Mouse (Mus musculus): ENCODE measurements at regions not wholly inside any gene's neighbourhood (a gene's known extent, or its start where the extent isn't known, plus 50 kb on each side); places are given as distances from the start of the nearest gene placed in this dataset.

- H3K27me3 ChIP-seq (ENCODE audit: control insufficient read depth, insufficient read depth, low read length), result no peaks in the 10 kb centered on the region
- H3K27ac ChIP-seq (replicated peaks; ENCODE audit: low read depth, low read length), result no peak overlapping the region
- WGBS, result 54% methylated on average over 4 of the region's 4 CpGs
- H3K4me1 ChIP-seq (ENCODE audit: control insufficient read depth, insufficient read depth, low read length), result peaks cover 5% of the 10 kb centered on the region; the same call in 1 of the 2 replicates
- no peaks in the 10 kb centered on the region for H3K36me3 ChIP-seq (ENCODE audit: control insufficient read depth, insufficient read depth, low read length)
- no peak overlapping the region for H3K4me3 ChIP-seq (replicated peaks; ENCODE audit: low read length)
- H3K4me2 ChIP-seq (replicated peaks; ENCODE audit: low read depth, low read length, severe bottlenecking), result no peak overlapping the region
- DNase-seq (ENCODE audit: low spot score) (no peak), ATAC-seq (ENCODE audit: low FRiP score, low read depth) (peak; percentile 47)
- no peak overlapping the region for H3K9ac ChIP-seq (ENCODE audit: low read depth, low read length, severe bottlenecking)
- no peaks in the 10 kb centered on the region for H3K9me3 ChIP-seq (ENCODE audit: control insufficient read depth, low read length)
- TF ChIP-seq POLR2A (IDR thresholded peaks at IDR 0.05; ENCODE audit: borderline replicate concordance, extremely low read depth, insufficient read depth, insufficient read length), result no peak
Observed at GRCm38 (mm10) chr17:81189996-81190395, 125.1 kb upstream of the Thumpd2 start.

- Histone ChIP-seq H3K4me3 (replicated peaks; ENCODE audit: low read length) (no peak overlapping the region), H3K9ac (ENCODE audit: low read depth, low read length, severe bottlenecking) (no peak overlapping the region), H3K36me3 (ENCODE audit: control insufficient read depth, insufficient read depth, low read length) (no peaks in the 10 kb centered on the region), H3K4me1 (ENCODE audit: control insufficient read depth, insufficient read depth, low read length) (no peaks in the 10 kb centered on the region), H3K9me3 (ENCODE audit: control insufficient read depth, low read length) (no peaks in the 10 kb centered on the region), H3K27ac (replicated peaks; ENCODE audit: low read depth, low read length) (no peak overlapping the region), H3K27me3 (ENCODE audit: control insufficient read depth, insufficient read depth, low read length) (no peaks in the 10 kb centered on the region), H3K4me2 (replicated peaks; ENCODE audit: low read depth, low read length, severe bottlenecking) (no peak overlapping the region)
- 88% methylated on average over 1 of the region's 1 CpGs for WGBS
- TF ChIP-seq POLR2A (IDR thresholded peaks at IDR 0.05; ENCODE audit: borderline replicate concordance, extremely low read depth, insufficient read depth, insufficient read length), result no peak
- ATAC-seq (ENCODE audit: low FRiP score, low read depth) (no peak), DNase-seq (ENCODE audit: low spot score) (no peak)
Observed at GRCm38 (mm10) chr17:81185685-81186084, 120.8 kb upstream of the Thumpd2 start.

DNA sequence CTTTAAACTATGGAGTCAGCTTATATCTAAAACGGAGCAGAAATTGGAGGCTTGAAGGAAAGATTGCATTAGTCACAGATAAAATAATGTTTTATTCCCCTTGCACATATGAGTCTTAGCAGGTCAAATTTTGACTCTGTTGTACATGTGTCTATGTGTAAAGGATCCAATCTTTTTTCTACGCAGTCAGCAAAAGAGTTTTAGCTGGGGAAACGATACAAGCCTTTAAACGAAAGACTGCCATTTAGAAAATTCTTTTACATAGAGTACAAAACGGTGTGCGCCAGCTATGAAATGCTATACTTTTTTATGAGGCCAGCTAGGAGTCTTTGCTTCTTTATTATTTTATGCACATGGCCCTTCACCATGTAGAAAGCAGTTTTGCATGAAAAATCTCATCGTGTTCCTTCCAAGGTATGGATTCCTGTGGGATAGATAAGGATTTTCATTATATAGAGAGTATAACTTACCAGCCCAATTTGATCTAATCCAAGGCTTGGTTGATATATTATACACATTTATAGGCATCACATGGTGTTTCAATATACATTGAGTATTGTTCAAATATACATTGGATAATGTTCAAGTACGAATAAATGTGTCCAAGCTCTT lies 116.0 kb upstream of the Thumpd2 start:
- peak overlapping the region; percentile 50 for H3K27ac ChIP-seq (replicated peaks; ENCODE audit: low read depth, low read length)
- peak; percentile 86 for ATAC-seq (ENCODE audit: low FRiP score, low read depth)
- 48% methylated on average over 8 of the region's 8 CpGs for WGBS

GRCm38 (mm10) chr17:81176306-81176705 lies 111.4 kb upstream of the Thumpd2 start:
- no peaks in the 10 kb centered on the region for H3K36me3 ChIP-seq (ENCODE audit: control insufficient read depth, insufficient read depth, low read length)
- no peak overlapping the region for H3K9ac ChIP-seq (ENCODE audit: low read depth, low read length, severe bottlenecking)
- no peaks in the 10 kb centered on the region for H3K27me3 ChIP-seq (ENCODE audit: control insufficient read depth, insufficient read depth, low read length)
- no peaks in the 10 kb centered on the region for H3K9me3 ChIP-seq (ENCODE audit: control insufficient read depth, low read length)
- DNase-seq (ENCODE audit: low spot score) (no peak), ATAC-seq (ENCODE audit: low FRiP score, low read depth) (no peak)
- H3K4me1 ChIP-seq (ENCODE audit: control insufficient read depth, insufficient read depth, low read length), result no peaks in the 10 kb centered on the region; the same call in 1 of the 2 replicates
- no peak overlapping the region for H3K27ac ChIP-seq (replicated peaks; ENCODE audit: low read depth, low read length)
- TF ChIP-seq POLR2A (IDR thresholded peaks at IDR 0.05; ENCODE audit: borderline replicate concordance, extremely low read depth, insufficient read depth, insufficient read length), result no peak
- no peak overlapping the region for H3K4me2 ChIP-seq (replicated peaks; ENCODE audit: low read depth, low read length, severe bottlenecking)
- H3K4me3 ChIP-seq (replicated peaks; ENCODE audit: low read length), result no peak overlapping the region
- WGBS, result 91% methylated on average over 3 of the region's 3 CpGs

More for the DNA sequence above, 116.0 kb upstream of the Thumpd2 start:
- no peaks in the 10 kb centered on the region for H3K9me3 ChIP-seq (ENCODE audit: control insufficient read depth, low read length)
- TF ChIP-seq POLR2A (IDR thresholded peaks at IDR 0.05; ENCODE audit: borderline replicate concordance, extremely low read depth, insufficient read depth, insufficient read length), result no peak
- H3K9ac ChIP-seq (ENCODE audit: low read depth, low read length, severe bottlenecking), result no peak overlapping the region
- DNase-seq (ENCODE audit: low spot score), result peak; percentile 76
- H3K4me1 ChIP-seq (ENCODE audit: control insufficient read depth, insufficient read depth, low read length), result no peaks in the 10 kb centered on the region; the same call in 1 of the 2 replicates
- no peaks in the 10 kb centered on the region for H3K27me3 ChIP-seq (ENCODE audit: control insufficient read depth, insufficient read depth, low read length)
- no peaks in the 10 kb centered on the region for H3K36me3 ChIP-seq (ENCODE audit: control insufficient read depth, insufficient read depth, low read length)
- H3K4me3 ChIP-seq (replicated peaks; ENCODE audit: low read length), result no peak overlapping the region
- H3K4me2 ChIP-seq (replicated peaks; ENCODE audit: low read depth, low read length, severe bottlenecking), result no peak overlapping the region

GRCm38 (mm10) chr17:81175877-81176276 lies 111.0 kb upstream of the Thumpd2 start:
- H3K4me1 ChIP-seq (ENCODE audit: control insufficient read depth, insufficient read depth, low read length), result no peaks in the 10 kb centered on the region; the same call in 1 of the 2 replicates
- 73% methylated on average over 4 of the region's 4 CpGs for WGBS
- DNase-seq (ENCODE audit: low spot score) (no peak), ATAC-seq (ENCODE audit: low FRiP score, low read depth) (no peak)
- H3K36me3 ChIP-seq (ENCODE audit: control insufficient read depth, insufficient read depth, low read length), result no peaks in the 10 kb centered on the region
- no peak overlapping the region for H3K27ac ChIP-seq (replicated peaks; ENCODE audit: low read depth, low read length)
- H3K9ac ChIP-seq (ENCODE audit: low read depth, low read length, severe bottlenecking), result no peak overlapping the region
- no peak overlapping the region for H3K4me2 ChIP-seq (replicated peaks; ENCODE audit: low read depth, low read length, severe bottlenecking)
- no peaks in the 10 kb centered on the region for H3K27me3 ChIP-seq (ENCODE audit: control insufficient read depth, insufficient read depth, low read length)
- H3K9me3 ChIP-seq (ENCODE audit: control insufficient read depth, low read length), result no peaks in the 10 kb centered on the region
- TF ChIP-seq POLR2A (IDR thresholded peaks at IDR 0.05; ENCODE audit: borderline replicate concordance, extremely low read depth, insufficient read depth, insufficient read length), result no peak
- no peak overlapping the region for H3K4me3 ChIP-seq (replicated peaks; ENCODE audit: low read length)

Data from limb, embryonic 14.5 days (tissue).